Mouse (Mus musculus) mouse embryonic stem cell (cell line): ENCODE data around the gene Fitm1.

Source experiments
- in situ Hi-C, 2 experiments: fragments of 300-500 bp; cut with MboI; formaldehyde crosslinking; loops; 1 replicate in 1 of 2; 3 replicates in 1 of 2; pipeline ENCODE4 v1.14.3; 2019 to 2020; ENCODE audit warnings: low sequenced_read_pairs in 2 of 2, low pct_unique_long_range_greater_than_20kb in 1 of 2, mixed read lengths in 1 of 2; ENCODE audit not compliant: unreplicated experiment in 1 of 2

Fitm1 gene

DNA sequence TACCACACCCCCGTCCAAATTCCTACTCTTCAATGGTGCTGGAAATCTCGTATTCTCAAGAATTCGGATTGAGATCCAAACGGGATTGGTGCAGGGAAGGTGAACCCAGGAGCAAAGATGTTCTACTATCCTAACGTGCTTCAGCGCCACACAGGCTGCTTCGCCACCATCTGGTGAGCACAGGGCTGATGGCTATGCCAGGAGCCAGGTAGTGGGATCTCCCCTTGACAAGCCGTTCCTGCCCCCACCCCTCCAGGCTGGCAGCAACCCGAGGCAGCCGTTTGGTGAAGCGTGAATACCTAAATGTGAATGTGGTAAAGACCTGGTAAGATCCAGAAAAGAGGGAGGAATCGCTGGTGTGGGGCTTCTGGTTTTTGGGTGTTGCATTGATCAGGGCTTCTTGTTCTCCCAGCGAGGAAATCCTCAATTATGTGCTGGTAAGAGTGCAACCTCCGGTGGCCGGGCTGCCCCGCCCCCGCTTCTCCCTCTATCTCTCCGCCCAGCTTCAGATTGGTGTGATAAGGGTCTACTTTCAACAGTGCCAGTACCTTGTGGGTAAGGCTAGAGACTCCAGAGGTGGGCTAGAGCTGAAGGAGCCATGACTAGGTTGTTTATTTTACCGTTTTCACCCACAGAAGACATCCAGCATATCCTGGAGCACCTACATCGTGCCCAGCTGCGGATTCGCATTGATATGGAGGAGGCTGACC is 43.2 kb downstream of the Fitm1 start:
- in situ Hi-C loops = no loop called here
